Mouse (Mus musculus) cerebellum, adult 18-20 months (tissue): ENCODE measurements around the gene Stx12.
A peak's percentile ranks its signal among the peaks of the same experiment; 100 is the strongest.

Experiments
- DNase-seq, 2 experiments: peaks; one replicate each; pipeline ENCODE4 v3.0.0; 2021

The Stx12 gene

GRCm38 (mm10) chr4:132863012-132863411, 21.3 kb downstream of the Stx12 start:
- no peak for DNase-seq

- DNase-seq = no peak
Observed at GRCm38 (mm10) chr4:132860880-132861279, 23.4 kb downstream of the Stx12 start.

GRCm38 (mm10) chr4:132843705-132844071, 40.6 kb downstream of the Stx12 start:
- DNase-seq = no peak

GRCm38 (mm10) chr4:132842970-132843704, 41.2 kb downstream of the Stx12 start, which contains the start of gene Ppp1r8:
Ppp1r8 (minus strand) TSS chr4:132843169.
- peak; percentile 89 to 90 for DNase-seq

GRCm38 (mm10) chr4:132842281-132842906, 41.9 kb downstream of the Stx12 start:
- DNase-seq = peak; percentile 32 to 36

- no peak for DNase-seq
Observed at GRCm38 (mm10) chr4:132841493-132841892, 42.8 kb downstream of the Stx12 start.

GRCm38 (mm10) chr4:132823614-132824366, 60.5 kb downstream of the Stx12 start:
- DNase-seq = peak in 1 of 2 experiments; percentile 9

GRCm38 (mm10) chr4:132818442-132818841, 65.9 kb downstream of the Stx12 start:
- DNase-seq = no peak

- DNase-seq = no peak
Observed at GRCm38 (mm10) chr4:132816855-132817254, 67.5 kb downstream of the Stx12 start.

- DNase-seq = no peak
Observed at GRCm38 (mm10) chr4:132816404-132816803, 67.9 kb downstream of the Stx12 start.

- DNase-seq = no peak
Observed at GRCm38 (mm10) chr4:132809621-132810020, 74.7 kb downstream of the Stx12 start.

GRCm38 (mm10) chr4:132807771-132808641, 76.3 kb downstream of the Stx12 start:
- DNase-seq = no peak

GRCm38 (mm10) chr4:132806620-132807191, 77.6 kb downstream of the Stx12 start:
- DNase-seq = no peak

- DNase-seq = no peak
Observed at GRCm38 (mm10) chr4:132805599-132806197, 78.6 kb downstream of the Stx12 start.

GRCm38 (mm10) chr4:132805146-132805545, 79.2 kb downstream of the Stx12 start:
- DNase-seq = no peak

GRCm38 (mm10) chr4:132804331-132804730, 80.0 kb downstream of the Stx12 start:
- no peak for DNase-seq

GRCm38 (mm10) chr4:132803876-132804275, 80.4 kb downstream of the Stx12 start:
- no peak for DNase-seq
